Mouse (Mus musculus) embryonic facial prominence, embryonic 13.5 days (tissue): ENCODE measurements around the gene Ndufb5. TPM values are rescaled to one million over a fixed set of nuclear protein-coding genes. Genes with fewer than 3 reads are reported as not detected.

ENCODE experiments used
- polyA plus RNA-seq: library from polyadenylated mRNA; unstranded; fragments of >200 nt; fragmentation: Nextera tagmentation; extraction: Ambion mirVana; gene quantifications from 2 replicates; pipeline ENCODE4 v1.2.1, GENCODE M21; 2015

Ndufb5 gene
- polyA plus RNA-seq, 1 experiment from 2014 or later, result 339 TPM

Other genes with a start within 250 kb of the Ndufb5 start
- gene Kcnmb3, start 244.8 kb upstream of the Ndufb5 start, polyA plus RNA-seq, result 0.21 TPM in 1 of 2 replicates, not detected in the other
- gene Zfp639, start 226.7 kb upstream of the Ndufb5 start, polyA plus RNA-seq, result 42.4 and 46.7 TPM in 2 replicates
- 30.3 and 33.2 TPM in 2 replicates for gene Mfn1, start 207.5 kb upstream of the Ndufb5 start, polyA plus RNA-seq
- gene Gnb4, start 120.4 kb upstream of the Ndufb5 start, polyA plus RNA-seq, result 78.8 and 79.2 TPM in 2 replicates
- gene Actl6a, start 30.7 kb upstream of the Ndufb5 start, polyA plus RNA-seq, result 164 and 186 TPM in 2 replicates
- 33.4 and 35.8 TPM in 2 replicates for gene Mrpl47, start 615 bp downstream of the Ndufb5 start, polyA plus RNA-seq
- gene Usp13, start 80.6 kb downstream of the Ndufb5 start, polyA plus RNA-seq, result 5.9 and 6.6 TPM in 2 replicates